ENCODE assay signal across 14 mouse cellular contexts in genomic region chr8:118409396-118409795, GRCm38 (mm10).
"Had no signal": no experiment of that assay in that cellular context is flagged by ENCODE, and none has a peak within 500 bp of the region (broad histone marks: within the 10 kb centered on the region; RNA-seq: fewer than 3 reads in every experiment).

No protein-coding gene starts in this region.

- H3K4me3 ChIP-seq: midbrain, embryonic 10.5 days; midbrain, embryonic 12.5 days; midbrain, embryonic 15.5 days; neural tube, embryonic 12.5 days; stomach, embryonic 15.5 days had no signal

- H3K4me2 ChIP-seq: lung, embryonic 14.5 days; midbrain, embryonic 12.5 days; midbrain, embryonic 15.5 days; neural tube, embryonic 12.5 days; stomach, embryonic 15.5 days had no signal

- H3K4me1 ChIP-seq: midbrain, embryonic 10.5 days; midbrain, embryonic 12.5 days; neural tube, embryonic 12.5 days; stomach, embryonic 15.5 days had no signal

- H3K27ac ChIP-seq: midbrain, embryonic 10.5 days; midbrain, embryonic 12.5 days; neural tube, embryonic 12.5 days; stomach, embryonic 15.5 days; stomach, postnatal 0 days had no signal

- ATAC-seq: midbrain, embryonic 15.5 days had no signal

- H3K27me3 ChIP-seq: midbrain, embryonic 12.5 days; midbrain, embryonic 15.5 days; neural tube, embryonic 12.5 days; stomach, embryonic 15.5 days had no signal

- DNase-seq: lung, adult 18-20 months; lung, embryonic 14.5 days; lung, postnatal 10 days; lung, postnatal 4 days; right cerebral cortex, postnatal 14 days; thymus, adult 2 months; thymus, postnatal 25 days; thymus, postnatal 4 days had no signal

- H3K9me3 ChIP-seq: midbrain, embryonic 10.5 days; midbrain, embryonic 15.5 days; neural tube, embryonic 12.5 days; stomach, embryonic 15.5 days had no signal

- H3K9ac ChIP-seq: lung, embryonic 14.5 days; midbrain, embryonic 12.5 days; midbrain, embryonic 15.5 days; neural tube, embryonic 12.5 days; stomach, embryonic 15.5 days had no signal

- H3K36me3 ChIP-seq: midbrain, embryonic 10.5 days; midbrain, embryonic 12.5 days; midbrain, embryonic 15.5 days; neural tube, embryonic 12.5 days; stomach, embryonic 15.5 days had no signal
